Mouse (Mus musculus) cerebellum, adult 11 months (tissue): ENCODE measurements around the gene Atp6v1b1.
"Not testable (repeated sequence)": the region's sequence is repeated elsewhere in the genome, so short reads cannot be mapped to it uniquely, and the experiment has no call there.

Experiments
- DNase-seq: peaks from one replicate; pipeline ENCODE4 v3.0.0; 2022

The Atp6v1b1 gene

GRCm38 (mm10) chr6:83779026-83779425 lies 36.2 kb downstream of the Atp6v1b1 start:
- peak; percentile 28 for DNase-seq

- DNase-seq = no peak
Measured at GRCm38 (mm10) chr6:83786426-83786825, 43.6 kb downstream of the Atp6v1b1 start.

- no peak for DNase-seq
Measured at GRCm38 (mm10) chr6:83788554-83788953, 45.8 kb downstream of the Atp6v1b1 start.

GRCm38 (mm10) chr6:83790533-83790932 lies 47.7 kb downstream of the Atp6v1b1 start:
- DNase-seq = not testable (repeated sequence)

GRCm38 (mm10) chr6:83791251-83791890 lies 48.6 kb downstream of the Atp6v1b1 start:
- DNase-seq = no peak

GRCm38 (mm10) chr6:83794760-83795296 lies 52.0 kb downstream of the Atp6v1b1 start, which contains the start of gene Nagk:
Gene Nagk (plus strand): TSS chr6:83794982.
- DNase-seq = peak; percentile 89

- DNase-seq = no peak
Measured at GRCm38 (mm10) chr6:83795492-83795900, 52.7 kb downstream of the Atp6v1b1 start.

- no peak for DNase-seq
Measured at GRCm38 (mm10) chr6:83796686-83797085, 53.9 kb downstream of the Atp6v1b1 start.

- DNase-seq = peak; percentile 27
Measured at GRCm38 (mm10) chr6:83802033-83802432, 59.2 kb downstream of the Atp6v1b1 start.

GRCm38 (mm10) chr6:83802846-83803245 lies 60.1 kb downstream of the Atp6v1b1 start:
- DNase-seq = no peak
